Mouse (Mus musculus): ENCODE data around the gene Wdr74. TPM values are rescaled to one million over a fixed set of nuclear protein-coding genes. Genes with fewer than 3 reads are reported as not detected.

Wdr74 gene
- polyA plus RNA-seq, 1 experiment, result 97.0 TPM

- no peak for TF ChIP-seq EP300 (IDR thresholded peaks at IDR 0.05; ENCODE audit: insufficient read depth, low read depth, low read length)
- no peak for TF ChIP-seq CTCF (IDR thresholded peaks at IDR 0.05; ENCODE audit: low read depth, low read length)
- TF ChIP-seq POLR2A (IDR thresholded peaks at IDR 0.05; ENCODE audit: insufficient read depth, low read length), result no peak
- no peaks in the 10 kb centered on the region for H3K9me3 ChIP-seq (replicated peaks; ENCODE audit: control insufficient read depth, insufficient read depth, low read length, poor library complexity, severe bottlenecking)
- peak overlapping the region; percentile 47 for H3K27ac ChIP-seq (ENCODE audit: insufficient read depth, low read length)
- H3K36me3 ChIP-seq (ENCODE audit: control insufficient read depth, insufficient read depth, low read length, poor library complexity, severe bottlenecking), result peaks cover 29% of the 10 kb centered on the region
- no peaks in the 10 kb centered on the region for H3K4me1 ChIP-seq (ENCODE audit: control insufficient read depth, insufficient read depth, low read length)
- no peaks in the 10 kb centered on the region for H3K27me3 ChIP-seq (ENCODE audit: control insufficient read depth, insufficient read depth, low read length, poor library complexity, severe bottlenecking)
- H3K9ac ChIP-seq (ENCODE audit: low read depth, poor library complexity, severe bottlenecking), result peak overlapping the region; percentile 70
- H3K4me3 ChIP-seq (ENCODE audit: low read depth, low read length), result no peak overlapping the region
Observed at GRCm38 (mm10) chr19:8721378-8721777, 14.2 kb upstream of the Wdr74 start.

GRCm38 (mm10) chr19:8722021-8722420, 13.6 kb upstream of the Wdr74 start:
- Histone ChIP-seq H3K36me3 (ENCODE audit: control insufficient read depth, insufficient read depth, low read length, poor library complexity, severe bottlenecking) (peaks cover 35% of the 10 kb centered on the region), H3K27me3 (ENCODE audit: control insufficient read depth, insufficient read depth, low read length, poor library complexity, severe bottlenecking) (no peaks in the 10 kb centered on the region), H3K27ac (ENCODE audit: insufficient read depth, low read length) (peak overlapping the region; percentile 44), H3K4me1 (ENCODE audit: control insufficient read depth, insufficient read depth, low read length) (no peaks in the 10 kb centered on the region), H3K9ac (ENCODE audit: low read depth, poor library complexity, severe bottlenecking) (peak overlapping the region; percentile 70), H3K9me3 (replicated peaks; ENCODE audit: control insufficient read depth, insufficient read depth, low read length, poor library complexity, severe bottlenecking) (no peaks in the 10 kb centered on the region), H3K4me3 (ENCODE audit: low read depth, low read length) (peak overlapping the region; percentile 54)
- no peak for TF ChIP-seq EP300 (IDR thresholded peaks at IDR 0.05; ENCODE audit: insufficient read depth, low read depth, low read length)

GRCm38 (mm10) chr19:8722559-8722906, 13.1 kb upstream of the Wdr74 start:
- Histone ChIP-seq H3K27me3 (ENCODE audit: control insufficient read depth, insufficient read depth, low read length, poor library complexity, severe bottlenecking) (no peaks in the 10 kb centered on the region), H3K36me3 (ENCODE audit: control insufficient read depth, insufficient read depth, low read length, poor library complexity, severe bottlenecking) (peaks cover 36% of the 10 kb centered on the region), H3K9me3 (replicated peaks; ENCODE audit: control insufficient read depth, insufficient read depth, low read length, poor library complexity, severe bottlenecking) (no peaks in the 10 kb centered on the region), H3K4me1 (ENCODE audit: control insufficient read depth, insufficient read depth, low read length) (no peaks in the 10 kb centered on the region), H3K4me3 (ENCODE audit: low read depth, low read length) (peak overlapping the region; percentile 93), H3K9ac (ENCODE audit: low read depth, poor library complexity, severe bottlenecking) (peak overlapping the region; percentile 70), H3K27ac (ENCODE audit: insufficient read depth, low read length) (peak overlapping the region; percentile 79)
- no peak for TF ChIP-seq CTCF (IDR thresholded peaks at IDR 0.05; ENCODE audit: low read depth, low read length)
- no peak for TF ChIP-seq POLR2A (IDR thresholded peaks at IDR 0.05; ENCODE audit: insufficient read depth, low read length)
- no peak for TF ChIP-seq EP300 (IDR thresholded peaks at IDR 0.05; ENCODE audit: insufficient read depth, low read depth, low read length)

GRCm38 (mm10) chr19:8722907-8723573, 12.6 kb upstream of the Wdr74 start, which contains the start of gene Slc3a2:
TSS of gene Slc3a2 (minus strand) at chr19:8723369.
- H3K36me3 ChIP-seq (ENCODE audit: control insufficient read depth, insufficient read depth, low read length, poor library complexity, severe bottlenecking), result peaks cover 36% of the 10 kb centered on the region
- TF ChIP-seq EP300 (IDR thresholded peaks at IDR 0.05; ENCODE audit: insufficient read depth, low read depth, low read length), result peak; percentile 42; the same call in 1 of the 2 replicates
- TF ChIP-seq CTCF (IDR thresholded peaks at IDR 0.05; ENCODE audit: low read depth, low read length), result no peak
- TF ChIP-seq POLR2A (IDR thresholded peaks at IDR 0.05; ENCODE audit: insufficient read depth, low read length), result peak; percentile 70
- peak within 1 kb of the TSS; percentile 94 for H3K27ac ChIP-seq (ENCODE audit: insufficient read depth, low read length)
- peak within 1 kb of the TSS; percentile 96 for H3K4me3 ChIP-seq (ENCODE audit: low read depth, low read length)
- H3K9me3 ChIP-seq (replicated peaks; ENCODE audit: control insufficient read depth, insufficient read depth, low read length, poor library complexity, severe bottlenecking), result no peaks in the 10 kb centered on the region
- H3K9ac ChIP-seq (ENCODE audit: low read depth, poor library complexity, severe bottlenecking), result peak within 1 kb of the TSS; percentile 100
- H3K4me1 ChIP-seq (ENCODE audit: control insufficient read depth, insufficient read depth, low read length), result no peaks in the 10 kb centered on the region
- no peaks in the 10 kb centered on the region for H3K27me3 ChIP-seq (ENCODE audit: control insufficient read depth, insufficient read depth, low read length, poor library complexity, severe bottlenecking)

GRCm38 (mm10) chr19:8723574-8724346, 11.9 kb upstream of the Wdr74 start:
- Histone ChIP-seq H3K27ac (ENCODE audit: insufficient read depth, low read length) (peak overlapping the region; percentile 94), H3K4me1 (ENCODE audit: control insufficient read depth, insufficient read depth, low read length) (no peaks in the 10 kb centered on the region), H3K9me3 (replicated peaks; ENCODE audit: control insufficient read depth, insufficient read depth, low read length, poor library complexity, severe bottlenecking) (no peaks in the 10 kb centered on the region), H3K4me3 (ENCODE audit: low read depth, low read length) (peak overlapping the region; percentile 96), H3K9ac (ENCODE audit: low read depth, poor library complexity, severe bottlenecking) (peak overlapping the region; percentile 100), H3K36me3 (ENCODE audit: control insufficient read depth, insufficient read depth, low read length, poor library complexity, severe bottlenecking) (peaks cover 36% of the 10 kb centered on the region), H3K27me3 (ENCODE audit: control insufficient read depth, insufficient read depth, low read length, poor library complexity, severe bottlenecking) (no peaks in the 10 kb centered on the region)
- TF ChIP-seq POLR2A (IDR thresholded peaks at IDR 0.05; ENCODE audit: insufficient read depth, low read length) (no peak), CTCF (IDR thresholded peaks at IDR 0.05; ENCODE audit: low read depth, low read length) (no peak), EP300 (IDR thresholded peaks at IDR 0.05; ENCODE audit: insufficient read depth, low read depth, low read length) (no peak)

GRCm38 (mm10) chr19:8724392-8724791, 11.2 kb upstream of the Wdr74 start:
- peak overlapping the region; percentile 100 for H3K9ac ChIP-seq (ENCODE audit: low read depth, poor library complexity, severe bottlenecking)
- H3K4me3 ChIP-seq (ENCODE audit: low read depth, low read length), result peak overlapping the region; percentile 96
- H3K27me3 ChIP-seq (ENCODE audit: control insufficient read depth, insufficient read depth, low read length, poor library complexity, severe bottlenecking), result no peaks in the 10 kb centered on the region
- H3K27ac ChIP-seq (ENCODE audit: insufficient read depth, low read length), result peak overlapping the region; percentile 94
- TF ChIP-seq EP300 (IDR thresholded peaks at IDR 0.05; ENCODE audit: insufficient read depth, low read depth, low read length) (no peak), CTCF (IDR thresholded peaks at IDR 0.05; ENCODE audit: low read depth, low read length) (no peak), POLR2A (IDR thresholded peaks at IDR 0.05; ENCODE audit: insufficient read depth, low read length) (no peak)
- no peaks in the 10 kb centered on the region for H3K9me3 ChIP-seq (replicated peaks; ENCODE audit: control insufficient read depth, insufficient read depth, low read length, poor library complexity, severe bottlenecking)
- H3K36me3 ChIP-seq (ENCODE audit: control insufficient read depth, insufficient read depth, low read length, poor library complexity, severe bottlenecking), result peaks cover 36% of the 10 kb centered on the region
- H3K4me1 ChIP-seq (ENCODE audit: control insufficient read depth, insufficient read depth, low read length), result no peaks in the 10 kb centered on the region
